Mouse (Mus musculus): Measurements from ENCODE around the gene Oas3. TPM values are rescaled to one million over a fixed set of nuclear protein-coding genes. Genes with fewer than 3 reads are reported as not detected.

The Oas3 gene
- polyA plus RNA-seq, 1 experiment from 2014 or later = 1.3 TPM

GRCm38 (mm10) chr5:120718600-120719378 lies 58.7 kb downstream of the Oas3 start:
- 44% methylated on average over 15 of the region's 15 CpGs for WGBS (ENCODE audit: insufficient replicate concordance)
- no peak overlapping the region for H3K4me2 ChIP-seq
- H3K4me1 ChIP-seq (replicated peaks) = no peaks in the 10 kb centered on the region
- H3K4me3 ChIP-seq (replicated peaks) = no peak overlapping the region
- H3K9me3 ChIP-seq (replicated peaks) = no peaks in the 10 kb centered on the region
- no peak for ATAC-seq (ENCODE audit: insufficient read depth)
- H3K9ac ChIP-seq = no peak overlapping the region
- peaks cover 20% of the 10 kb centered on the region for H3K27me3 ChIP-seq
- no peaks in the 10 kb centered on the region for H3K36me3 ChIP-seq (replicated peaks)
- H3K27ac ChIP-seq (replicated peaks) = no peak overlapping the region

- H3K4me3 ChIP-seq (replicated peaks) = no peak overlapping the region
- H3K9me3 ChIP-seq (replicated peaks) = no peaks in the 10 kb centered on the region
- no peak overlapping the region for H3K27ac ChIP-seq (replicated peaks)
- no peaks in the 10 kb centered on the region for H3K36me3 ChIP-seq (replicated peaks)
- H3K4me1 ChIP-seq (replicated peaks) = no peaks in the 10 kb centered on the region
- WGBS (ENCODE audit: insufficient replicate concordance) = 54% methylated on average over 10 of the region's 10 CpGs
- H3K27me3 ChIP-seq = peaks cover 36% of the 10 kb centered on the region
- no peak overlapping the region for H3K4me2 ChIP-seq
- no peak overlapping the region for H3K9ac ChIP-seq
- no peak for ATAC-seq (ENCODE audit: insufficient read depth)
Measured at GRCm38 (mm10) chr5:120717136-120717535, 60.3 kb downstream of the Oas3 start.

- no peak overlapping the region for H3K4me2 ChIP-seq
- 2% methylated on average over 16 of the region's 16 CpGs for whole genome bisulfite sequencing (ENCODE audit: insufficient replicate concordance)
- no peaks in the 10 kb centered on the region for H3K4me1 ChIP-seq (replicated peaks)
- no peaks in the 10 kb centered on the region for H3K36me3 ChIP-seq (replicated peaks)
- ATAC-seq (ENCODE audit: insufficient read depth) = no peak
- no peak overlapping the region for H3K27ac ChIP-seq (replicated peaks)
- H3K9ac ChIP-seq = no peak overlapping the region
- H3K9me3 ChIP-seq (replicated peaks) = no peaks in the 10 kb centered on the region
- peaks cover 64% of the 10 kb centered on the region for H3K27me3 ChIP-seq
- no peak overlapping the region for H3K4me3 ChIP-seq (replicated peaks)
Measured at GRCm38 (mm10) chr5:120714314-120714713, 63.1 kb downstream of the Oas3 start.

GRCm38 (mm10) chr5:120712721-120713120 lies 64.7 kb downstream of the Oas3 start:
- Histone ChIP-seq H3K4me3 (replicated peaks) (no peak overlapping the region), H3K36me3 (replicated peaks) (no peaks in the 10 kb centered on the region), H3K27ac (replicated peaks) (no peak overlapping the region), H3K9me3 (replicated peaks) (no peaks in the 10 kb centered on the region), H3K27me3 (peaks cover 80% of the 10 kb centered on the region), H3K4me2 (no peak overlapping the region), H3K4me1 (replicated peaks) (no peaks in the 10 kb centered on the region), H3K9ac (no peak overlapping the region)
- 57% methylated on average over 8 of the region's 8 CpGs for WGBS (ENCODE audit: insufficient replicate concordance)
- no peak for ATAC-seq (ENCODE audit: insufficient read depth)

GRCm38 (mm10) chr5:120711827-120712226 lies 65.6 kb downstream of the Oas3 start, which contains the start of gene Dtx1:
TSS of gene Dtx1 (minus strand) at chr5:120711927.
- H3K9me3 ChIP-seq (replicated peaks) = no peaks in the 10 kb centered on the region
- ATAC-seq (ENCODE audit: insufficient read depth) = no peak
- 24% methylated on average over 3 of the region's 3 CpGs for WGBS (ENCODE audit: insufficient replicate concordance)
- no peak within 1 kb of the TSS for H3K9ac ChIP-seq
- peak within 1 kb of the TSS; percentile 25 for H3K4me2 ChIP-seq
- H3K4me1 ChIP-seq (replicated peaks) = no peaks in the 10 kb centered on the region
- peaks cover 88% of the 10 kb centered on the region for H3K27me3 ChIP-seq
- no peak within 1 kb of the TSS for H3K27ac ChIP-seq (replicated peaks)
- H3K4me3 ChIP-seq (replicated peaks) = no peak within 1 kb of the TSS
- no peaks in the 10 kb centered on the region for H3K36me3 ChIP-seq (replicated peaks)

GRCm38 (mm10) chr5:120711416-120711815 lies 66.0 kb downstream of the Oas3 start:
- H3K27me3 ChIP-seq = peaks cover 91% of the 10 kb centered on the region
- peak overlapping the region; percentile 25 for H3K4me2 ChIP-seq
- ATAC-seq (ENCODE audit: insufficient read depth) = no peak
- H3K36me3 ChIP-seq (replicated peaks) = no peaks in the 10 kb centered on the region
- no peak overlapping the region for H3K4me3 ChIP-seq (replicated peaks)
- 4% methylated on average over 43 of the region's 43 CpGs for WGBS (ENCODE audit: insufficient replicate concordance)
- no peaks in the 10 kb centered on the region for H3K9me3 ChIP-seq (replicated peaks)
- 0 out of 2 replicates have a peak, but pooled peaks cover 3% of the 10 kb centered on the region for H3K4me1 ChIP-seq (replicated peaks)
- no peak overlapping the region for H3K27ac ChIP-seq (replicated peaks)
- no peak overlapping the region for H3K9ac ChIP-seq

- WGBS (ENCODE audit: insufficient replicate concordance) = 5% methylated on average over 27 of the region's 34 CpGs
- no peak overlapping the region for H3K9ac ChIP-seq
- no peak overlapping the region for H3K4me3 ChIP-seq (replicated peaks)
Measured at GRCm38 (mm10) chr5:120710826-120711248, 66.6 kb downstream of the Oas3 start.

GRCm38 (mm10) chr5:120710161-120710825 lies 67.2 kb downstream of the Oas3 start:
- no peaks in the 10 kb centered on the region for H3K9me3 ChIP-seq (replicated peaks)
- no peaks in the 10 kb centered on the region for H3K36me3 ChIP-seq (replicated peaks)
- 0 out of 2 replicates have a peak, but pooled peaks cover 3% of the 10 kb centered on the region for H3K4me1 ChIP-seq (replicated peaks)
- no peak overlapping the region for H3K27ac ChIP-seq (replicated peaks)
- WGBS (ENCODE audit: insufficient replicate concordance) = 7% methylated on average over 40 of the region's 40 CpGs
- ATAC-seq (ENCODE audit: insufficient read depth) = no peak
- no peak overlapping the region for H3K9ac ChIP-seq
- no peak overlapping the region for H3K4me2 ChIP-seq
- H3K4me3 ChIP-seq (replicated peaks) = no peak overlapping the region
- H3K27me3 ChIP-seq = peaks cover 96% of the 10 kb centered on the region

More at GRCm38 (mm10) chr5:120710826-120711248, 66.6 kb downstream of the Oas3 start:
- Histone ChIP-seq H3K36me3 (replicated peaks) (no peaks in the 10 kb centered on the region), H3K4me2 (no peak overlapping the region), H3K4me1 (replicated peaks) (0 out of 2 replicates have a peak, but pooled peaks cover 3% of the 10 kb centered on the region), H3K9me3 (replicated peaks) (no peaks in the 10 kb centered on the region), H3K27me3 (peaks cover 91% of the 10 kb centered on the region), H3K27ac (replicated peaks) (no peak overlapping the region)
- no peak for ATAC-seq (ENCODE audit: insufficient read depth)

GRCm38 (mm10) chr5:120706976-120707375 lies 70.5 kb downstream of the Oas3 start:
- Histone ChIP-seq H3K27me3 (peaks cover 73% of the 10 kb centered on the region), H3K36me3 (replicated peaks) (no peaks in the 10 kb centered on the region), H3K9ac (no peak overlapping the region), H3K4me3 (replicated peaks) (no peak overlapping the region), H3K9me3 (replicated peaks) (no peaks in the 10 kb centered on the region), H3K27ac (replicated peaks) (no peak overlapping the region), H3K4me2 (no peak overlapping the region), H3K4me1 (replicated peaks) (0 out of 2 replicates have a peak, but pooled peaks cover 3% of the 10 kb centered on the region)
- WGBS (ENCODE audit: insufficient replicate concordance) = 37% methylated on average over 13 of the region's 13 CpGs
- no peak for ATAC-seq (ENCODE audit: insufficient read depth)

GRCm38 (mm10) chr5:120706541-120706940 lies 70.9 kb downstream of the Oas3 start:
- H3K27me3 ChIP-seq = peaks cover 68% of the 10 kb centered on the region
- no peak overlapping the region for H3K27ac ChIP-seq (replicated peaks)
- H3K4me3 ChIP-seq (replicated peaks) = no peak overlapping the region
- H3K9me3 ChIP-seq (replicated peaks) = no peaks in the 10 kb centered on the region
- H3K4me2 ChIP-seq = no peak overlapping the region
- no peaks in the 10 kb centered on the region for H3K36me3 ChIP-seq (replicated peaks)
- no peak overlapping the region for H3K9ac ChIP-seq
- 12% methylated on average over 16 of the region's 16 CpGs for whole genome bisulfite sequencing (ENCODE audit: insufficient replicate concordance)
- ATAC-seq (ENCODE audit: insufficient read depth) = no peak
- 0 out of 2 replicates have a peak, but pooled peaks cover 3% of the 10 kb centered on the region for H3K4me1 ChIP-seq (replicated peaks)

- H3K27ac ChIP-seq (replicated peaks) = no peak overlapping the region
- 36% methylated on average over 6 of the region's 6 CpGs for WGBS (ENCODE audit: insufficient replicate concordance)
Measured at GRCm38 (mm10) chr5:120704421-120704820, 73.0 kb downstream of the Oas3 start.

More at GRCm38 (mm10) chr5:120704421-120704820, 73.0 kb downstream of the Oas3 start:
- Histone ChIP-seq H3K4me2 (no peak overlapping the region), H3K9me3 (replicated peaks) (no peaks in the 10 kb centered on the region), H3K9ac (no peak overlapping the region), H3K4me3 (replicated peaks) (no peak overlapping the region), H3K27me3 (peaks cover 56% of the 10 kb centered on the region), H3K36me3 (replicated peaks) (no peaks in the 10 kb centered on the region), H3K4me1 (replicated peaks) (0 out of 2 replicates have a peak, but pooled peaks cover 3% of the 10 kb centered on the region)
- ATAC-seq (ENCODE audit: insufficient read depth) = no peak

Data from liver, embryonic 15.5 days (tissue).